Mouse (Mus musculus) ES-Bruce4 (cell line): ENCODE data around the gene Tmem141. TPM values are rescaled to one million over a fixed set of nuclear protein-coding genes. Genes with fewer than 3 reads are reported as not detected.

Experiments
- H3K27ac ChIP-seq: 2 replicates; pipeline ENCODE4 v1.5.1; 2012; ENCODE audit warnings: low read length, inconsistent platforms; ENCODE audit not compliant: insufficient read depth
- H3K27me3 ChIP-seq: 2 replicates; pipeline ENCODE4 v1.6.1; 2012; ENCODE audit warnings: mild to moderate bottlenecking, low read length, inconsistent platforms; ENCODE audit not compliant: control insufficient read depth, poor library complexity, insufficient read depth, severe bottlenecking
- H3K36me3 ChIP-seq: 2 replicates; pipeline ENCODE4 v1.6.1; 2012; ENCODE audit warnings: inconsistent platforms, mild to moderate bottlenecking, low read length, moderate library complexity; ENCODE audit not compliant: control insufficient read depth, poor library complexity, insufficient read depth, severe bottlenecking
- H3K4me1 ChIP-seq: one replicate; pipeline ENCODE4 v1.8.1; 2011; ENCODE audit warnings: low read length; ENCODE audit not compliant: control insufficient read depth, insufficient read depth
- H3K4me3 ChIP-seq: 2 replicates; pipeline ENCODE4 v1.5.1; 2011; ENCODE audit warnings: low read depth, mild to moderate bottlenecking, low read length
- H3K9ac ChIP-seq: 2 replicates; pipeline ENCODE4 v1.6.1; 2012; ENCODE audit warnings: low read depth, mild to moderate bottlenecking, inconsistent platforms; ENCODE audit not compliant: poor library complexity, severe bottlenecking
- H3K9me3 ChIP-seq: replicated peaks from 2 replicates; pipeline ENCODE4 v1.6.1; 2012; ENCODE audit warnings: mild to moderate bottlenecking, low read length, inconsistent platforms; ENCODE audit not compliant: control insufficient read depth, poor library complexity, insufficient read depth, severe bottlenecking
- CTCF ChIP-seq: IDR thresholded peaks from one replicate; pipeline ENCODE4 v1.8.1; 2011; ENCODE audit warnings: low read depth, low read length
- EP300 ChIP-seq: IDR thresholded peaks from 2 replicates; pipeline ENCODE4 v1.6.1; 2011; ENCODE audit warnings: low read depth, low read length; ENCODE audit not compliant: insufficient read depth
- POLR2A ChIP-seq: IDR thresholded peaks from one replicate; pipeline ENCODE4 v1.8.1; 2011; ENCODE audit warnings: low read length; ENCODE audit not compliant: insufficient read depth
- polyA plus RNA-seq: library from polyadenylated mRNA; stranded (reverse); fragments of >200 nt; gene quantifications from 2 replicates; pipeline ENCODE4 v1.2.4, GENCODE M21; 2011; ENCODE audit warnings: low read depth; ENCODE audit not compliant: missing spikeins, insufficient read depth, insufficient read length

The Tmem141 gene
- polyA plus RNA-seq, 1 experiment: 12.3 TPM

GRCm38 (mm10) chr2:25657652-25658051, 35.8 kb upstream of the Tmem141 start, which contains the start of gene Lcn5:
Gene Lcn5, plus strand, starts transcription at chr2:25657952.
- no peaks in the 10 kb centered on the region for H3K9me3 ChIP-seq
- H3K27me3 ChIP-seq: no peaks in the 10 kb centered on the region
- no peak within 1 kb of the TSS for H3K4me3 ChIP-seq
- H3K36me3 ChIP-seq: no peaks in the 10 kb centered on the region
- no peak within 1 kb of the TSS for H3K9ac ChIP-seq
- H3K27ac ChIP-seq: no peak within 1 kb of the TSS
- no peaks in the 10 kb centered on the region for H3K4me1 ChIP-seq
- no peak for TF ChIP-seq POLR2A
- TF ChIP-seq EP300: no peak
- no peak for TF ChIP-seq CTCF

- Histone ChIP-seq H3K4me3 (no peak overlapping the region), H3K36me3 (no peaks in the 10 kb centered on the region), H3K27ac (no peak overlapping the region), H3K4me1 (no peaks in the 10 kb centered on the region), H3K9me3 (no peaks in the 10 kb centered on the region), H3K9ac (no peak overlapping the region), H3K27me3 (no peaks in the 10 kb centered on the region)
- TF ChIP-seq CTCF (no peak), EP300 (no peak), POLR2A (no peak)
Measured at GRCm38 (mm10) chr2:25657246-25657645, 35.4 kb upstream of the Tmem141 start.

- Histone ChIP-seq H3K27ac (no peak overlapping the region), H3K4me1 (no peaks in the 10 kb centered on the region), H3K4me3 (no peak overlapping the region), H3K9ac (no peak overlapping the region), H3K27me3 (no peaks in the 10 kb centered on the region), H3K36me3 (no peaks in the 10 kb centered on the region), H3K9me3 (no peaks in the 10 kb centered on the region)
- no peak for TF ChIP-seq EP300
- TF ChIP-seq CTCF: no peak
- TF ChIP-seq POLR2A: no peak
Measured at GRCm38 (mm10) chr2:25656691-25657090, 34.9 kb upstream of the Tmem141 start.

GRCm38 (mm10) chr2:25654502-25654901, 32.7 kb upstream of the Tmem141 start:
- Histone ChIP-seq H3K27ac (no peak overlapping the region), H3K4me1 (no peaks in the 10 kb centered on the region), H3K4me3 (no peak overlapping the region), H3K9me3 (no peaks in the 10 kb centered on the region), H3K9ac (no peak overlapping the region), H3K36me3 (no peaks in the 10 kb centered on the region), H3K27me3 (no peaks in the 10 kb centered on the region)
- TF ChIP-seq CTCF: no peak
- no peak for TF ChIP-seq EP300
- TF ChIP-seq POLR2A: no peak

- Histone ChIP-seq H3K4me1 (no peaks in the 10 kb centered on the region), H3K9me3 (no peaks in the 10 kb centered on the region), H3K36me3 (no peaks in the 10 kb centered on the region), H3K27ac (no peak within 1 kb of the TSS), H3K9ac (no peak within 1 kb of the TSS), H3K27me3 (no peaks in the 10 kb centered on the region), H3K4me3 (no peak within 1 kb of the TSS)
- no peak for TF ChIP-seq CTCF
- TF ChIP-seq EP300: no peak
- TF ChIP-seq POLR2A: no peak
Measured at GRCm38 (mm10) chr2:25652902-25653301, 31.1 kb upstream of the Tmem141 start, which contains the start of gene Lcn8. Gene Lcn8, plus strand, starts transcription at chr2:25653120.

- Histone ChIP-seq H3K9ac (no peak overlapping the region), H3K27ac (no peak overlapping the region), H3K4me3 (no peak overlapping the region), H3K27me3 (no peaks in the 10 kb centered on the region), H3K36me3 (no peaks in the 10 kb centered on the region), H3K9me3 (no peaks in the 10 kb centered on the region), H3K4me1 (no peaks in the 10 kb centered on the region)
- peak; percentile 78 for TF ChIP-seq CTCF
- TF ChIP-seq EP300: no peak
- TF ChIP-seq POLR2A: no peak
Measured at GRCm38 (mm10) chr2:25639890-25640289, 18.1 kb upstream of the Tmem141 start.
